Mouse (Mus musculus) liver, embryonic 14.5 days (tissue): ENCODE data around the gene Pde9a. TPM values are rescaled to one million over a fixed set of nuclear protein-coding genes. Genes with fewer than 3 reads are reported as not detected.

Source experiments
- ATAC-seq: fragments of 200-750 bp; cut with Nextera tagmentation; 2 replicates; pipeline ENCODE4 v1.8.0; 2017; ENCODE audit warnings: moderate number of reproducible peaks, mild to moderate bottlenecking, moderate library complexity; ENCODE audit not compliant: insufficient read depth
- DNase-seq, 3 experiments: peaks; one replicate each; pipeline ENCODE4 v3.0.0-alpha.2; 2012 to 2013; ENCODE audit warnings: low read depth in 3 of 3, low spot score in 3 of 3
- H3K27ac ChIP-seq: fragments of 300-500 bp; sonication (generic); 2 replicates; pipeline ENCODE4 v1.5.1; 2014; ENCODE audit warnings: moderate library complexity, mild to moderate bottlenecking, control low read depth, inconsistent platforms
- H3K27me3 ChIP-seq: fragments of 300-500 bp; sonication (generic); 2 replicates; pipeline ENCODE4 v1.6.1; 2014; ENCODE audit warnings: mild to moderate bottlenecking, low read length, moderate library complexity; ENCODE audit not compliant: control insufficient read depth, insufficient read depth
- H3K36me3 ChIP-seq: fragments of 300-500 bp; sonication (generic); replicated peaks from 2 replicates; pipeline ENCODE4 v1.6.1; 2014; ENCODE audit warnings: low read depth; ENCODE audit not compliant: control insufficient read depth, insufficient read depth
- H3K4me1 ChIP-seq, 2 experiments: fragments of 200-500 bp in 1 of 2; fragments of 300-500 bp in 1 of 2; sonication (generic) in 1 of 2; replicated peaks; 2 replicates each; pipeline ENCODE4 v1.6.1; 2012 to 2014; ENCODE audit warnings: antibody characterized with exemption in 1 of 2, inconsistent platforms in 1 of 2, low read length in 1 of 2; ENCODE audit not compliant: control insufficient read depth in 2 of 2, insufficient read depth in 2 of 2
- H3K4me2 ChIP-seq: fragments of 300-500 bp; sonication (generic); 2 replicates; pipeline ENCODE4 v1.6.1; 2014; ENCODE audit warnings: low read depth, mild to moderate bottlenecking, control low read depth, moderate library complexity
- H3K4me3 ChIP-seq, 2 experiments: fragments of 200-500 bp in 1 of 2; fragments of 300-500 bp in 1 of 2; sonication (generic) in 1 of 2; 2 replicates each; pipeline ENCODE4 v1.5.1; 2012 to 2014; ENCODE audit warnings: low read depth in 2 of 2, low read length in 2 of 2, mild to moderate bottlenecking in 2 of 2, control low read depth in 1 of 2, inconsistent platforms in 1 of 2, moderate library complexity in 1 of 2; ENCODE audit not compliant: insufficient read depth in 1 of 2
- H3K9ac ChIP-seq: fragments of 300-500 bp; sonication (generic); replicated peaks from 2 replicates; pipeline ENCODE4 v1.6.1; 2014; ENCODE audit warnings: mild to moderate bottlenecking, control low read depth, moderate library complexity
- H3K9me3 ChIP-seq: fragments of 300-500 bp; sonication (generic); 2 replicates; pipeline ENCODE4 v1.6.1; 2016; ENCODE audit warnings: low read length, mixed read lengths; ENCODE audit not compliant: control insufficient read depth
- CTCF ChIP-seq: IDR thresholded peaks from 2 replicates; pipeline ENCODE4 v1.5.1; 2016; ENCODE audit warnings: antibody characterized with exemption, low read depth, control low read depth
- EP300 ChIP-seq: IDR thresholded peaks from 2 replicates; pipeline ENCODE4 v1.6.1; 2016; ENCODE audit warnings: antibody characterized with exemption, low read depth
- WGBS: fragments of 180-500 bp; shearing (Covaris S2); extraction: QIAGEN DNeasy Blood & Tissue Kit; methylation state at CpG from one replicate; pipeline ENCODE4 v1.1.7; 2014; ENCODE audit not compliant: insufficient replicate concordance; 5-methylcytosine and 5-hydroxymethylcytosine counted together
- polyA plus RNA-seq, 2 experiments: library from polyadenylated mRNA; depleted of rRNA in 1 of 2; stranded (reverse) in 1 of 2; unstranded in 1 of 2; fragments of >200 nt; fragmentation: Nextera tagmentation in 1 of 2; extraction: Ambion mirVana in 1 of 2; gene quantifications; 2 replicates each; pipeline versions ENCODE4 v1.2.1 to v1.2.3; 2012 to 2014

Pde9a gene
- polyA plus RNA-seq, 2 experiments, result 2.8 to 3.6 TPM

GRCm38 (mm10) chr17:31355792-31356502 is 30.1 kb upstream of the Pde9a start:
- H3K9me3 ChIP-seq, result no peaks in the 10 kb centered on the region
- H3K4me3 ChIP-seq, result no peak overlapping the region
- no peak for ATAC-seq
- no peaks in the 10 kb centered on the region for H3K27me3 ChIP-seq
- peaks cover 0 to 2% of the 10 kb centered on the region in 2 experiments; a peak in 1 of 4 replicates for H3K4me1 ChIP-seq
- 44% methylated on average over 8 of the region's 8 CpGs for WGBS
- TF ChIP-seq EP300, result no peak
- no peak for TF ChIP-seq CTCF
- no peak overlapping the region for H3K4me2 ChIP-seq
- DNase-seq, result no peak
- no peaks in the 10 kb centered on the region for H3K36me3 ChIP-seq
- H3K27ac ChIP-seq, result no peak overlapping the region
- H3K9ac ChIP-seq, result no peak overlapping the region

- Histone ChIP-seq H3K4me3 (no peak overlapping the region), H3K9ac (no peak overlapping the region), H3K27ac (no peak overlapping the region), H3K9me3 (no peaks in the 10 kb centered on the region), H3K4me2 (no peak overlapping the region), H3K36me3 (no peaks in the 10 kb centered on the region), H3K4me1 (no peaks in the 10 kb centered on the region; a peak in 1 of 4 replicates), H3K27me3 (no peaks in the 10 kb centered on the region)
- TF ChIP-seq CTCF (no peak), EP300 (no peak)
- DNase-seq (no peak), ATAC-seq (no peak)
- 66% methylated on average over 13 of the region's 13 CpGs for WGBS
Observed at GRCm38 (mm10) chr17:31360582-31360981, 25.4 kb upstream of the Pde9a start.

GRCm38 (mm10) chr17:31365586-31366166 is 20.3 kb upstream of the Pde9a start:
- peaks cover 0 to 4% of the 10 kb centered on the region in 2 experiments; a peak in 2 of 4 replicates for H3K4me1 ChIP-seq
- H3K4me3 ChIP-seq, result no peak overlapping the region
- no peak for TF ChIP-seq CTCF
- no peak for TF ChIP-seq EP300
- no peak overlapping the region for H3K4me2 ChIP-seq
- H3K9ac ChIP-seq, result no peak overlapping the region
- no peaks in the 10 kb centered on the region for H3K27me3 ChIP-seq
- no peaks in the 10 kb centered on the region for H3K36me3 ChIP-seq
- no peaks in the 10 kb centered on the region for H3K9me3 ChIP-seq
- DNase-seq (no peak), ATAC-seq (no peak)
- H3K27ac ChIP-seq, result no peak overlapping the region
- WGBS, result 71% methylated on average over 5 of the region's 5 CpGs

GRCm38 (mm10) chr17:31370221-31370620 is 15.8 kb upstream of the Pde9a start:
- TF ChIP-seq CTCF (no peak), EP300 (no peak)
- ATAC-seq (peak; percentile 55; the same call in 1 of the 2 replicates), DNase-seq (peak in 1 of 3 experiments; percentile 10)
- no peak overlapping the region for H3K4me3 ChIP-seq
- H3K4me1 ChIP-seq, result peaks cover 0 to 4% of the 10 kb centered on the region in 2 experiments; a peak in 2 of 4 replicates
- H3K4me2 ChIP-seq, result no peak overlapping the region
- H3K27me3 ChIP-seq, result no peaks in the 10 kb centered on the region
- no peaks in the 10 kb centered on the region for H3K36me3 ChIP-seq
- 40% methylated on average over 2 of the region's 2 CpGs for WGBS
- no peak overlapping the region for H3K9ac ChIP-seq
- no peaks in the 10 kb centered on the region for H3K9me3 ChIP-seq
- H3K27ac ChIP-seq, result no peak overlapping the region

GRCm38 (mm10) chr17:31370931-31371330 is 15.1 kb upstream of the Pde9a start:
- H3K9me3 ChIP-seq, result no peaks in the 10 kb centered on the region
- TF ChIP-seq CTCF (no peak), EP300 (no peak)
- H3K4me1 ChIP-seq, result peaks cover 0 to 4% of the 10 kb centered on the region in 2 experiments; a peak in 2 of 4 replicates
- no peaks in the 10 kb centered on the region for H3K27me3 ChIP-seq
- ATAC-seq, result no peak
- DNase-seq, result no peak
- H3K4me3 ChIP-seq, result no peak overlapping the region
- no peaks in the 10 kb centered on the region for H3K36me3 ChIP-seq
- H3K27ac ChIP-seq, result no peak overlapping the region
- no peak overlapping the region for H3K9ac ChIP-seq
- no peak overlapping the region for H3K4me2 ChIP-seq
